Mouse (Mus musculus): ENCODE results near the gene Mecom.

Gene Mecom

GRCm38 (mm10) chr3:29968433-29968949 lies 579.3 kb downstream of the Mecom start:
- no peak for DNase-seq (ENCODE audit: low read depth, low spot score)

GRCm38 (mm10) chr3:29963953-29964352 lies 583.9 kb downstream of the Mecom start:
- no peak for DNase-seq (ENCODE audit: low read depth, low spot score)

- no peak for DNase-seq (ENCODE audit: low read depth, low spot score)
Observed at GRCm38 (mm10) chr3:29963447-29963846, 584.4 kb downstream of the Mecom start.

- no peak for DNase-seq (ENCODE audit: low read depth, low spot score)
Observed at GRCm38 (mm10) chr3:29959051-29959450, 588.8 kb downstream of the Mecom start.

GRCm38 (mm10) chr3:29957365-29958236 lies 590.2 kb downstream of the Mecom start:
- DNase-seq (ENCODE audit: low read depth, low spot score) = no peak

GRCm38 (mm10) chr3:29953269-29953668 lies 594.5 kb downstream of the Mecom start:
- no peak for DNase-seq (ENCODE audit: low read depth, low spot score)

GRCm38 (mm10) chr3:29950853-29951252 lies 597.0 kb downstream of the Mecom start:
- no peak for DNase-seq (ENCODE audit: low read depth, low spot score)

- no peak for DNase-seq (ENCODE audit: low read depth, low spot score)
Observed at GRCm38 (mm10) chr3:29903596-29904308, 644.1 kb downstream of the Mecom start.
